Mouse (Mus musculus): ENCODE data around the gene 9130019O22Rik.
A peak's percentile ranks its signal among the peaks of the same experiment; 100 is the strongest.

9130019O22Rik gene

DNA sequence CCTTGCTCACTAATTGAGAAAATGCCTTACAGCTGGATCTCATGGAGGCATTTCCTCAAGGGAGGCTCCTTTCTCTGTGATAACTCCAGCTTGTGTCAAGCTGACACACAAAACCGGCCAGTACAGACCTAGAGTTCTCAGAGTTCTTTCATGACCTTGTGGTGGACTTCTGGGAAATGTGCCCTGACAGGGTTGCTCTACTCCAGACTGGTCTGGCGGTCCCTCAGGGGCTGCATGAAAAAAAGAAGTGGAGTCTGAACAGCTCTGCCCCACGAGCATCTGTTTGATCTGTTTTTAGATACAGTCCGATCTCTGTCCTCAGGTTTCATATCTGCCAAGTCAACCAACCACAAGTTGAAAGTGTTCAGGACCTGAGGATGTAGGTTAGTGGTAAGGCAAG is 49.3 kb downstream of the 9130019O22Rik start:
- DNase-seq, result no peak

DNA sequence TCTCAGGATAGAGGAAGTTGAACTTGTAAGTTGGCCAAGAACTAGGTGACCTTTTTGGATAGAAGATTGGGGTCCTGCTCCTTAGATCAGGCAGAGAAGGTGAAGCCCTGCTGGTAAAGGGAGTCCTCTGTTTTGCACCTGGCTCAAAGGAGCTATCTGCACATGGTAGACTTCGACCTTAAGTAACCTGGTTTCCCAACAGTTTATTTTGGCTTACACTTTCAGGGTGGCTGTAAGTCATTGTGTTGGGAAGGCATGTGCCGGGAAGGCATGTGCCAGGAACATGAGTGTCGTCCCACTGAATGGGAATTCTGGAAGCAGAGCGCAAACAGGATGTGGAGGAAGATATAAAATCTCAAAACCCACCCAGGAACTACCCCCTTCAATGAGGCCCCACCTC is 51.4 kb downstream of the 9130019O22Rik start:
- no peak for DNase-seq

DNA sequence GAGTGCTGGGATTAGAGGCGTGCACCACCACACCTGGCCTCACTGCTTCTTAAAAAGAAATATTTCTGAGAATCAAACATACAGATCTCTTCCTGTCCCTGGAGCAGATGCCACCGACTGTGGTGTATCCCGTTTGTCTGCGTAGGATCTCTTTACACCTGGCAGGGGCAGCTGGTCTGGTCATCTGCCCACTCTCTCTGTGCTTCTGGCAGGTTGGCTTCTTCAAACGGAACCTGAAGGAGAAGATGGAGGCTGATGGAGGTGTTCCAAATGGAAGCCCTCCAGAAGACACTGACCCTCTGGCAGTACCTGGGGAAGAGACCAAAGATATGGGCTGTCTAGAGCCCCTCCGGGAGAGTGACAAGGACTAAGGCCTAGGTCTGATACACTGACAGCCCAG is 53.7 kb downstream of the 9130019O22Rik start:
- DNase-seq, result peak; percentile 24 to 64
